Mouse (Mus musculus) monocyte, adult 5-6 weeks (primary cell): Measurements from ENCODE around the gene Amn. TPM values are rescaled to one million over a fixed set of nuclear protein-coding genes. Genes with fewer than 3 reads are reported as not detected.

ENCODE experiments used
- ATAC-seq: fragments of 153-309, 156-312 bp; replicated peaks from 2 replicates; pipeline ENCODE4 v1.8.0; 2017; ENCODE audit warnings: mild to moderate bottlenecking; ENCODE audit not compliant: low TSS enrichment, insufficient number of reproducible peaks, severe bottlenecking, poor library complexity, low FRiP score
- total RNA-seq: library from RNA; stranded (forward); fragments of 200-1000, 200-491, 200-594 nt; gene quantifications from 3 replicates; pipeline ENCODE4 v1.2.3, GENCODE M21; 2017

Amn gene
- total RNA-seq, 1 experiment from 2014 or later = not detected

DNA sequence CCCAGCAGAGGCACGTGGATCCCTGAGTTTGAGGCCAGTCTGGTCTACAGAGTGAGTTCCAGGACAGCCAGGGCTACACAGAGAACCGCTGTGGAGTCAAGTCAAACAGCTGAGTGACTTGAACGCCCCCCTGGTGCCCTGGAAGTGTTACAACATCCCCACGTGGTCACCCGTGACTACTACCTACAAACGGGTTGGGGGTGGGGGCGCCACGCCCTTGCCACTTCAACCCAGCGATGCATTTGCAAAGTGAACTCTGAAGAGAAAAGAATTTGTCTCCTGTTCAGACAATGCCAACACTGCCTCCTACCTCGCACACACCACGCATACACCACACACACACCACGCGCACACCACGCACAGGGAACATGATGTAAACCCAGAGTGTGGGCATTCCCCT is 39.0 kb downstream of the Amn start:
- ATAC-seq = no peak

- ATAC-seq = no peak
These were observed 40.9 kb downstream of the Amn start for GRCm38 (mm10) chr12:111311775-111312174.

DNA sequence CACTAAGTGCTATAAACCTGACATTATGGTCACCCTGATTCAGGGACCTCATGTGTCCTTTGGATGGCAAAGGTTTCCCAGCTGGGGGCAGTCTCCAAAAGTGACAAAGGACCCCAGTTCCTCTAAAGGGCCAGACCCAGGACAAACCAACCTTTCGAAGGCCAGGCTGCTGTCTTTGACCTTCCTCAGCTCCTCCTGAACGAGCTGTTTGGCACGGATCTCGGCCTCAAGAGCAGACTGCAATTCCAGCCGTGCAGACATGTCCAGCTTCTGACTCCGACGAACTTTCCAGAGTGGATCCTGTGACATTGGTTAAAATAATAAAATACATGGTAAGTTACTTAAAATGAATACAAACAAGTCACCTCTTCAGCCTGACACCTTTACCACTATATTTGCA is 43.4 kb downstream of the Amn start:
- ATAC-seq = no peak

DNA sequence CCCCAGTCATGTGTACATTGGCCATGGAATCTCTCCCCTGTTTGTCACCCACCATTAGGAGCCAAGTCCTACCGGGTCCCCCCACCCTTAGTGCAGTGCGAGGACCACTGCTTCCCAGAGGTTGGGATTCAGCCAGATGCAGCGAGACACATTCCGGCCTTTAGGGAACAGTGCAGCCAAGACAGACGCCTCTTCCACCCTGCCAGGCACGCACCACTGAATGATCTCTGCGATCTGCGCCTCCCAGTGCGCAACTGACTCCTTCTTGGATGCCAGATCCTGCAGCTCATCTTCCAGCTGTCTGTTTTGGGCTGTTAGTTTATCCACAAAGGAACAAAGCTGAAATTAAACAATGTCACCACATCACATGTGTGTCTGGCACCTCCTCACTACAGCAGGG is 46.8 kb downstream of the Amn start:
- ATAC-seq = no peak

- no peak for ATAC-seq
These were observed 49.7 kb downstream of the Amn start for GRCm38 (mm10) chr12:111320549-111320948.

DNA sequence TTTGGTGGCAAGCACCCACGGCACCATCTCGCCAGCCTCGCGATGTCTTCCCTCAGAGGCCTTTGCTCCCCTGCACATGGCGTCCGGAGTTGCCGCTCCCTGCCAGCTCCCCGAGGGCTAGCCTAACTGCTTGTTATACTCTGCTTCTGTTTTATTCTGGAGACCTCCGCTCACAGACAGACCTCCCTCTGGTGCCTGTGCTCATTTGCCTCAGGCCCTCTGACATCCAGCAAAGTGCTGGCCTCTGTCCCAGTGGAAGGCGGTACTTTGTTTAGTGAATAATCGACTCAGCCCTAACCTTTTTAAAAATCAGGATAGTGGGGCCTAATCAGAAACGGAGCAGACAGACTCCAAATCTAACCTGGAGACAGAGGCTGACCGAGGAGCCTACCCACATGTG is 50.9 kb downstream of the Amn start:
- no peak for ATAC-seq

DNA sequence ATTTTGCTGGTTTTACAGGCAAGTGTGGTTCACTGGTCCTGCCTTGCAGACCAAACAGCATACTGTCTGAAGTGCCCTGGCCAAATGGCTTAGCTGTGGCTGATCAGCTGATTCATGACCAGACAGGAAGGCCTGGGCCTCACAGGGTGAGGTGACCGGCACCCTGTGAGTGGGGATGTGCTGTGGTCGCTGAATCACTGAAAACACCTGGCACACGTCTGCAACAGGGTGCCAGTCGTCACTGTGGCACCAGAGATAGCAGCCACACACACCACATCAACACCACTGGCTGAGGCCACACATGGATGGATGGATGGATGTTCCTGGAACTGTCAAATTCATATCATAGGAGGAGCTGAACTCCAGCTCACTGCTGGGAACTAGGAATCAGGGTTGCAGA is 52.5 kb downstream of the Amn start:
- ATAC-seq = no peak

GRCm38 (mm10) chr12:111324536-111324935 is 53.6 kb downstream of the Amn start:
- no peak for ATAC-seq

- ATAC-seq = no peak
These were observed 54.1 kb downstream of the Amn start for GRCm38 (mm10) chr12:111324949-111325348.

- no peak for ATAC-seq
These were observed 55.0 kb downstream of the Amn start for GRCm38 (mm10) chr12:111325744-111326424.

Other genes starting within 250 kb of the Amn start
- 12.4 to 20.5 TPM (median 14.2 TPM) in 3 replicates for gene Rcor1, start 231.7 kb upstream of the Amn start, total RNA-seq
- 40.4 to 58.6 TPM (median 41.0 TPM) in 3 replicates for gene Traf3, start 104.7 kb upstream of the Amn start, total RNA-seq
- 1.2 TPM in 1 of 3 replicates, not detected in the others for gene 4930595D18Rik, start 86.6 kb upstream of the Amn start, total RNA-seq
- gene Cdc42bpb, start 106.6 kb downstream of the Amn start, total RNA-seq = 37.5 to 41.2 TPM (median 40.7 TPM) in 3 replicates
- gene Lbhd2, start 135.7 kb downstream of the Amn start, total RNA-seq = not detected in 3 replicates
- gene Exoc3l4, start 145.9 kb downstream of the Amn start, total RNA-seq = 1.1 TPM in 1 of 3 replicates, not detected in the others
- gene Tnfaip2, start 171.4 kb downstream of the Amn start, total RNA-seq = 25.9 to 40.4 TPM (median 27.4 TPM) in 3 replicates
- not detected in 3 replicates for gene Gm266, start 214.7 kb downstream of the Amn start, total RNA-seq